Mouse (Mus musculus) ES-Bruce4 (cell line): Measurements from ENCODE around the gene Aff3. TPM values are rescaled to one million over a fixed set of nuclear protein-coding genes. Genes with fewer than 3 reads are reported as not detected.

Source experiments
- H3K27ac ChIP-seq: 2 replicates; pipeline ENCODE4 v1.5.1; 2012; ENCODE audit warnings: low read length, inconsistent platforms; ENCODE audit not compliant: insufficient read depth
- H3K27me3 ChIP-seq: 2 replicates; pipeline ENCODE4 v1.6.1; 2012; ENCODE audit warnings: mild to moderate bottlenecking, low read length, inconsistent platforms; ENCODE audit not compliant: control insufficient read depth, poor library complexity, insufficient read depth, severe bottlenecking
- H3K36me3 ChIP-seq: 2 replicates; pipeline ENCODE4 v1.6.1; 2012; ENCODE audit warnings: inconsistent platforms, mild to moderate bottlenecking, low read length, moderate library complexity; ENCODE audit not compliant: control insufficient read depth, poor library complexity, insufficient read depth, severe bottlenecking
- H3K4me1 ChIP-seq: one replicate; pipeline ENCODE4 v1.8.1; 2011; ENCODE audit warnings: low read length; ENCODE audit not compliant: control insufficient read depth, insufficient read depth
- H3K4me3 ChIP-seq: 2 replicates; pipeline ENCODE4 v1.5.1; 2011; ENCODE audit warnings: low read depth, mild to moderate bottlenecking, low read length
- H3K9ac ChIP-seq: 2 replicates; pipeline ENCODE4 v1.6.1; 2012; ENCODE audit warnings: low read depth, mild to moderate bottlenecking, inconsistent platforms; ENCODE audit not compliant: poor library complexity, severe bottlenecking
- H3K9me3 ChIP-seq: replicated peaks from 2 replicates; pipeline ENCODE4 v1.6.1; 2012; ENCODE audit warnings: mild to moderate bottlenecking, low read length, inconsistent platforms; ENCODE audit not compliant: control insufficient read depth, poor library complexity, insufficient read depth, severe bottlenecking
- CTCF ChIP-seq: IDR thresholded peaks from one replicate; pipeline ENCODE4 v1.8.1; 2011; ENCODE audit warnings: low read depth, low read length
- EP300 ChIP-seq: IDR thresholded peaks from 2 replicates; pipeline ENCODE4 v1.6.1; 2011; ENCODE audit warnings: low read depth, low read length; ENCODE audit not compliant: insufficient read depth
- POLR2A ChIP-seq: IDR thresholded peaks from one replicate; pipeline ENCODE4 v1.8.1; 2011; ENCODE audit warnings: low read length; ENCODE audit not compliant: insufficient read depth
- polyA plus RNA-seq: library from polyadenylated mRNA; stranded (reverse); fragments of >200 nt; gene quantifications from 2 replicates; pipeline ENCODE4 v1.2.4, GENCODE M21; 2011; ENCODE audit warnings: low read depth; ENCODE audit not compliant: missing spikeins, insufficient read depth, insufficient read length

The Aff3 gene
- polyA plus RNA-seq, 1 experiment, result 9.2 TPM

DNA sequence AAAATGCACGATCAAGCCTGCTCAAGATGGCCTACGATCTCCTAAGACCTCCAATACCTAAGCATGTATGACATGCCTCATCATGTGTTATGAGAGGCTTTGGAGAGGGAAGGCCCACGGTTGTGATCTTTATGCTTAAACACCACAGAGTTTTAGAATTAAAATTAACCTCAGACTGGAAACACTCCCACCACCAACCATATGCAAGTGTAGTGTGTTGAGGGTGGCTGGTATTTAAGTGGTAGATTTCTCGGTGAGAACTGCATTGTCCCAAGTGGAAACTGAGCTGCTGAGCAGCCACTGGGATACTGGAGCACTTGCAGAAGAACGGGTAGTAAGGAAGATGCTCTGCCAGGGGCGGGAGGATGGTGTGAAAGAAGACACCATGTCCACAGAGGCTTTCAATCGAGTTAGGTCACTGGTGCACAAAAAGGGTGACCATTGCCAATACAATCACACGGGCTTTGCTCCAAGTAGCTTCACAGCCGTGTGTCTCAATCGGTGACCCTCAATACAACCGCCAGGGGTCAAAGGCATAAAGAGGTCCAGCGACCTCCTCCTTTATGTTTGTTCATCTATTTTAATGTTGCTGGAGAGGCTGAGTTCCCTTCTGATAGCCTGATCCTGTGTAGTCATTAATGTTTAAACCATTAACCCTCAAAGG, 150.7 kb downstream of the Aff3 start:
- Histone ChIP-seq H3K9me3 (no peaks in the 10 kb centered on the region), H3K27me3 (no peaks in the 10 kb centered on the region), H3K36me3 (no peaks in the 10 kb centered on the region), H3K9ac (no peak overlapping the region), H3K4me3 (no peak overlapping the region), H3K4me1 (no peaks in the 10 kb centered on the region), H3K27ac (no peak overlapping the region)
- no peak for TF ChIP-seq EP300
- no peak for TF ChIP-seq POLR2A
- no peak for TF ChIP-seq CTCF

DNA sequence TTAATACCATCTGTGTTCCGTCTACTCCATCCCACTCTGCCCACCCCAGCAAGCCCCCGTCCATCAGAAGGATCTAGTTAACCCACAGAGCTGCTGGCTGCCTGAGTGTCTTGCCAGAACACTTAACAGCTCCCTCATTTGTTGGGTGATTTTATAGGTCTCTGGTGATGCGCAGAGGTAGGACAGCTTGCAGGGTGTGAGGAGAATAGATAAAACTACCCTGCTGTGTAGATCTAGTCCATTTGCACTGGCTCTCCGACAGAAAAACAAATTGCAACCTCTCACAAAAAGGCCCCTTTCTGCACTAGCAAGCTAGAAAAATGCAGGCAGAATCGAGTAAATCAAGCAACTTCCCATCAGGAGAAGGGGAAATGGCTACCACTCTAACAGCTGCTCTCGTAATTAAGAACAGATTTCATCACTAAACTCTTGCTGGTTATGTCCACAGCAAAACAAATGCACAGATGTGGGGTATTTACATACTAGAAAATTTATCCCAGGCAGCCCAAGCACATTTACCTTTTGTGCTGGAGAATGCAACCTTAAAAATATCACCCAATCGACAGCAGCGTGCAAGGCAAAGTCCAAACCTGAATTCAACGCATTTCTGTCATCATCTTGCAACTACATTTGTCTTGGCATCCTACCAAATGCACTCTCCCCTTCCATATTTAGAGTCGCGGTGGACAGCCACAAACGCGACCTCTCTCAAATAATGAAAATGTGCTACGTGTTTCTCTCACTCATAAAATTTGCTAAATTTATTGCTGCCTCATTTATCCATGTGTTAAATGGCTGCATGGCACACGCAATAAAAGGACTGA, 152.3 kb downstream of the Aff3 start:
- no peak overlapping the region for H3K27ac ChIP-seq
- H3K27me3 ChIP-seq, result no peaks in the 10 kb centered on the region
- H3K4me1 ChIP-seq, result no peaks in the 10 kb centered on the region
- no peak for TF ChIP-seq CTCF
- no peak for TF ChIP-seq POLR2A
- TF ChIP-seq EP300, result no peak
- no peaks in the 10 kb centered on the region for H3K9me3 ChIP-seq
- no peak overlapping the region for H3K4me3 ChIP-seq
- no peaks in the 10 kb centered on the region for H3K36me3 ChIP-seq
- H3K9ac ChIP-seq, result no peak overlapping the region

DNA sequence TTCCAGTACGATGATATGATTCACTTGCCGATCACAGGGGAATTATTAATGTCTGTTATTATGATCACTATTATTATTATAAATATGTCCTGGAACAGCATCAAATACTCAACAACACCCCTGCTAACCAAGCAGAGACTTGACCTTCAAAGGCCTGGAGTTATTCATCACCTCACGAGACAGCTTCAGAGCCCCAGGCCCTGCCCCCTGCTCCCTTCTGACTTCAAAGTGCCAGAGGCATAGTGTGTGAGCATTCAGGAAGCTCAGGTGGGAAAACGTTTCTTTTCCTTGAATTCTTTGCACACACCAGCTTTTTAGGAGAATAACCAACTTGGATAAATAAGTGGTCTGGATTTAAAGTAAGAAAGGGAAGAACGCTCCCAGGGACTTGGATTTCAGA, 153.7 kb downstream of the Aff3 start:
- H3K9ac ChIP-seq, result no peak overlapping the region
- no peaks in the 10 kb centered on the region for H3K36me3 ChIP-seq
- H3K27me3 ChIP-seq, result no peaks in the 10 kb centered on the region
- TF ChIP-seq EP300, result no peak
- TF ChIP-seq POLR2A, result no peak
- no peak for TF ChIP-seq CTCF
- H3K27ac ChIP-seq, result no peak overlapping the region
- H3K4me3 ChIP-seq, result no peak overlapping the region
- no peaks in the 10 kb centered on the region for H3K9me3 ChIP-seq
- no peaks in the 10 kb centered on the region for H3K4me1 ChIP-seq

DNA sequence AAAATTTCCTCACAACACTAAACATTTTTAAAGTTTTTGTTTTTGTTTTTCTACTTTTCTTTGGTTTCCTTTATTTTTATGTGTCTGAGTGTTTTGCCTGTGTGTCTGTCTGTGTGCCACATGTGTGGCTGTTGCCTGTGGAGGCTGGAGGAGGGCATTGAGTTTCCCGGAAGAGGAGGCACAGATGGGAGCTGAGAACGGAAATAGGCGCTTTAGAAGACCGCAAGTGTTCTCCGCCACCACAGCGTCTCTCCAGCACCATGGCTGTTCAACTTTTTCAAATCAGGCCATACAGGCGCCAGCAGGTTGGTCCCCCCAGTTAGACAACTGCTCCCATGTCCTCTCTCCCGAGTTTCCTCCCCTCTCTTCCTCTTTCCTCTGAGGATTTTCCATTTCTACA, 155.5 kb downstream of the Aff3 start:
- no peaks in the 10 kb centered on the region for H3K27me3 ChIP-seq
- no peaks in the 10 kb centered on the region for H3K36me3 ChIP-seq
- H3K4me3 ChIP-seq, result no peak overlapping the region
- no peaks in the 10 kb centered on the region for H3K9me3 ChIP-seq
- no peak overlapping the region for H3K9ac ChIP-seq
- TF ChIP-seq CTCF, result no peak
- TF ChIP-seq POLR2A, result no peak
- TF ChIP-seq EP300, result no peak
- no peaks in the 10 kb centered on the region for H3K4me1 ChIP-seq
- no peak overlapping the region for H3K27ac ChIP-seq

DNA sequence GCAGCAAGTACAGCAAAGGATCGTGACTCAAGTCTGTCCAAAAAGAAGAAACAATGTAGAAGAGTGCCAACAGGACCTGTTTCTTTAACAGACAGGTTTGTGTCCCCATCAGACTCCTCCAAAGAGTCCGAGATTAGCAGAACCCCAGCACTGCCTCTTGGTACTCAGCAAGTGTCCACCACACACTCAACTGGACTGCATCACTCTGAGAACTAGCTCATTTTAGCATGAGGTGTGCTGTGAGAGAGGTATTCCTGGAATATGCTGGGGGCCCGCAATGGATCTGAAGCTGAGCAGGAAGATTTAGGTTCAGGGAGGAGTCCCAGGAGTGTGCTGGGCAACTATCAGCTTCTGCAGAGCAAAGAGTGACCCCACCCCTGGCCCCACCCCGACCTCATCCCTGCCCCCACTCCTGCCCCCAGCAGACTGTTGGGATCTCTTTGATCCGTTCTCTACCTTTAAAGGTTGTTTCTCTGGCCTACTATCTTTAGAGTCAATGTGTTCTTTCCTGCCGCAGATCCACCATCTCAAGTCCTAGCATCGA, 157.0 kb downstream of the Aff3 start:
- Histone ChIP-seq H3K9me3 (no peaks in the 10 kb centered on the region), H3K27me3 (no peaks in the 10 kb centered on the region), H3K9ac (no peak overlapping the region), H3K36me3 (no peaks in the 10 kb centered on the region), H3K4me3 (no peak overlapping the region), H3K4me1 (no peaks in the 10 kb centered on the region), H3K27ac (no peak overlapping the region)
- no peak for TF ChIP-seq POLR2A
- TF ChIP-seq EP300, result no peak
- no peak for TF ChIP-seq CTCF

DNA sequence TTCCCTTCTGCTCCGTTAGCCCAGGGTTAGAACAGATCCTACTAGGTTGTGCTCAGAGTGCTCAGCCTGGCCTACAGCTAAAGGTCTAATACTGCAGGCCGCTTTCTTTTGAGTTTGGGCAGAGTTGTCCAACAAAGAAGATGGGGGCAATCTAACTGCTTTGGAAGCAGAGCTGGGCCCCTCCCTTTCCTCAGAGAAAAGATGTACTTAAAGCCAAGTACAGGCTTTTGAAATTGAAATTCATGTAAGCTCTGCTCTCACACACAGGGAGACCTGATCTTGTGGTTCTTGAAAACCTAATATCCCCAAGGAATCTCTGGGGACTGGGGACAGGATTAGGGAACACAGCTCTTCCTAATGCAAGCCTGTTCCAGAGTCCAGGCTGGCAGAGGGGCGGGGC, 158.4 kb downstream of the Aff3 start:
- TF ChIP-seq POLR2A (no peak), CTCF (no peak), EP300 (no peak)
- Histone ChIP-seq H3K9ac (no peak overlapping the region), H3K9me3 (no peaks in the 10 kb centered on the region), H3K36me3 (no peaks in the 10 kb centered on the region), H3K27ac (no peak overlapping the region), H3K27me3 (no peaks in the 10 kb centered on the region), H3K4me3 (no peak overlapping the region), H3K4me1 (no peaks in the 10 kb centered on the region)
